ENCODE assay signal across 21 mouse cellular contexts in the genomic region with DNA sequence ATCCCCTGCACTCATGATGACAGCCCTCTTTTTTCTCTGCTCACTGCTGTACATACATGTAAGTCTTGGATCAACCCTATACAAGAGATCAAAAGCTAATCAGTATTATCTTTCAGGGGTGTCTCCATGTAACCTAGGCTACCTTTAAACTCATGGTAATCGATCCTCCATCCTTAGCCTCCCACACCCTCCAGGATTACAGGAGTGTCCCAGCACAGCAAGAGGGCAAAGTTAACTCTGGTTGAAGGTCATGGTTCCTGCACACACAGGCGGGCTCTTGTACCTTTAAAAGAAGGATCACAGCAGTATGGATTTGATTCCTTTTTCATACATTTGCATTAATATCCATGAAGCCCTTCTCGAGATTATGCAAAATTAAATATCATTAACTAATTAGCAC. TPM values are rescaled to one million over a fixed set of nuclear protein-coding genes. Genes with fewer than 3 reads are reported as not detected.
DNase-seq lines count a peak whose midpoint lies in the region; ATAC-seq lines count a peak whose summit lies in the region.
"Had no signal": no experiment of that assay in that cellular context is flagged by ENCODE, and none has a peak within 500 bp of the region (broad histone marks: within the 10 kb centered on the region; RNA-seq: fewer than 3 reads in every experiment).

No protein-coding gene starts in this region.

- ATAC-seq in forebrain, embryonic 14.5 days: 0 out of 2 replicates have a peak, but pooled peaks have one; percentile 20
- ATAC-seq in forebrain, embryonic 13.5 days: no peak
- ATAC-seq in kidney, embryonic 15.5 days (replicated peaks; ENCODE audit: low FRiP score): peak; percentile 63; the same call in 1 of the 2 replicates
- ATAC-seq in liver, embryonic 11.5 days (replicated peaks; ENCODE audit: low FRiP score): 0 out of 2 replicates have a peak, but pooled peaks have one; percentile 26
- ATAC-seq: forebrain, postnatal 0 days; hindbrain, embryonic 16.5 days; Patski had no signal

- no peaks in the 10 kb centered on the region for H3K27me3 ChIP-seq in forebrain, embryonic 14.5 days (replicated peaks; ENCODE audit: control insufficient read depth, insufficient read depth, low read length)
- H3K27me3 ChIP-seq in forebrain, embryonic 13.5 days: no peaks in the 10 kb centered on the region
- H3K27me3 ChIP-seq in kidney, embryonic 15.5 days: no peaks in the 10 kb centered on the region
- H3K27me3 ChIP-seq in liver, embryonic 11.5 days (replicated peaks; ENCODE audit: control insufficient read depth, insufficient read depth, low read length): no peaks in the 10 kb centered on the region
- H3K27me3 ChIP-seq: heart, embryonic 12.5 days; Patski had no signal

- no peaks in the 10 kb centered on the region for H3K9me3 ChIP-seq in forebrain, embryonic 14.5 days (replicated peaks; ENCODE audit: control insufficient read depth, low read length)
- no peaks in the 10 kb centered on the region for H3K9me3 ChIP-seq in forebrain, embryonic 13.5 days (replicated peaks)
- no peaks in the 10 kb centered on the region for H3K9me3 ChIP-seq in kidney, embryonic 15.5 days (replicated peaks)
- H3K9me3 ChIP-seq in liver, embryonic 11.5 days (ENCODE audit: control insufficient read depth, low read length): no peaks in the 10 kb centered on the region
- H3K9me3 ChIP-seq: heart, embryonic 12.5 days; hindbrain, embryonic 10.5 days had no signal

- H3K4me2 ChIP-seq in forebrain, embryonic 14.5 days (ENCODE audit: low read length): no peak overlapping the region
- H3K4me2 ChIP-seq in forebrain, embryonic 13.5 days: no peak overlapping the region
- H3K4me2 ChIP-seq in kidney, embryonic 15.5 days: no peak overlapping the region
- no peak overlapping the region for H3K4me2 ChIP-seq in liver, embryonic 11.5 days
- H3K4me2 ChIP-seq: heart, embryonic 12.5 days had no signal

- no peak overlapping the region for H3K4me3 ChIP-seq in forebrain, embryonic 14.5 days (ENCODE audit: low read depth, low read length)
- H3K4me3 ChIP-seq in forebrain, embryonic 13.5 days: no peak overlapping the region
- H3K4me3 ChIP-seq in kidney, embryonic 15.5 days (replicated peaks): no peak overlapping the region
- no peak overlapping the region for H3K4me3 ChIP-seq in liver, embryonic 11.5 days (ENCODE audit: low read depth, low read length)
- H3K4me3 ChIP-seq: heart, embryonic 12.5 days; hindbrain, embryonic 10.5 days had no signal

- H3K4me1 ChIP-seq in forebrain, embryonic 14.5 days (ENCODE audit: control insufficient read depth, insufficient read depth, low read length): no peaks in the 10 kb centered on the region
- H3K4me1 ChIP-seq in forebrain, embryonic 13.5 days: no peaks in the 10 kb centered on the region
- no peaks in the 10 kb centered on the region for H3K4me1 ChIP-seq in kidney, embryonic 15.5 days
- no peaks in the 10 kb centered on the region for H3K4me1 ChIP-seq in liver, embryonic 11.5 days (replicated peaks; ENCODE audit: control insufficient read depth, insufficient read depth, low read length)
- H3K4me1 ChIP-seq: heart, embryonic 12.5 days; hindbrain, embryonic 10.5 days had no signal

- H3K27ac ChIP-seq in forebrain, embryonic 14.5 days (ENCODE audit: low read depth, low read length): no peak overlapping the region
- H3K27ac ChIP-seq in forebrain, embryonic 13.5 days: no peak overlapping the region
- no peak overlapping the region for H3K27ac ChIP-seq in kidney, embryonic 15.5 days
- H3K27ac ChIP-seq in liver, embryonic 11.5 days (ENCODE audit: low read depth, low read length): no peak overlapping the region
- H3K27ac ChIP-seq: hindbrain, embryonic 10.5 days had no signal

- no peak for DNase-seq in forebrain, embryonic 14.5 days (ENCODE audit: low spot score)
- no peak for DNase-seq in kidney, postnatal 4 days
- DNase-seq in liver, embryonic 11.5 days (ENCODE audit: low spot score): no peak
- no peak for DNase-seq in liver
- DNase-seq in cerebellum, adult 11-12 months: no peak
- DNase-seq: adrenal gland, adult 2 months; adrenal gland, postnatal 25 days; cerebellum, adult 2 months; cerebellum, postnatal 10 days; forebrain, postnatal 0 days; gastrocnemius, postnatal 25 days had no signal

- no peaks in the 10 kb centered on the region for H3K36me3 ChIP-seq in forebrain, embryonic 14.5 days (ENCODE audit: control insufficient read depth, insufficient read depth, low read length)
- no peaks in the 10 kb centered on the region for H3K36me3 ChIP-seq in forebrain, embryonic 13.5 days (ENCODE audit: poor library complexity, severe bottlenecking)
- H3K36me3 ChIP-seq in kidney, embryonic 15.5 days: no peaks in the 10 kb centered on the region
- H3K36me3 ChIP-seq in liver, embryonic 11.5 days (ENCODE audit: control insufficient read depth, insufficient read depth, low read length): no peaks in the 10 kb centered on the region
- H3K36me3 ChIP-seq: heart, embryonic 12.5 days; hindbrain, embryonic 10.5 days had no signal

- 78% methylated on average over 3 of the region's 3 CpGs for WGBS in forebrain, embryonic 14.5 days
- 76% methylated on average over 3 of the region's 3 CpGs for WGBS in forebrain, embryonic 13.5 days
- 51% methylated on average over 3 of the region's 3 CpGs for WGBS in kidney, embryonic 15.5 days
- WGBS in liver, embryonic 11.5 days: 72% methylated on average over 3 of the region's 3 CpGs

- H3K9ac ChIP-seq in forebrain, embryonic 14.5 days (ENCODE audit: low read length): no peak overlapping the region
- no peak overlapping the region for H3K9ac ChIP-seq in forebrain, embryonic 13.5 days
- no peak overlapping the region for H3K9ac ChIP-seq in kidney, embryonic 15.5 days
- no peak overlapping the region for H3K9ac ChIP-seq in liver, embryonic 11.5 days (ENCODE audit: low read depth, low read length)
- H3K9ac ChIP-seq: forebrain, postnatal 0 days; heart, embryonic 12.5 days had no signal

RNA-seq across cellular contexts. Expression of a gene that starts 19.9 kb away (rescaled TPM):
- polyA plus RNA-seq in forebrain, embryonic 14.5 days (2014; fragmentation: Nextera tagmentation; extraction: Ambion mirVana): not detected in 2 replicates
- not detected in 2 replicates for polyA plus RNA-seq in forebrain, embryonic 13.5 days (2015; fragmentation: Nextera tagmentation; extraction: Ambion mirVana)
- polyA plus RNA-seq in kidney, embryonic 15.5 days (2015; fragmentation: Nextera tagmentation; extraction: Ambion mirVana): not detected in 2 replicates
- not detected in 2 replicates for polyA plus RNA-seq in liver, embryonic 11.5 days (2014; fragmentation: Nextera tagmentation; extraction: Ambion mirVana)
- polyA plus RNA-seq: C2C12; cerebellum, adult 2 months; embryonic facial prominence, embryonic 11.5 days; forebrain, embryonic 11.5 days; heart, embryonic 12.5 days; heart, embryonic 16.5 days; hindbrain, embryonic 10.5 days; hindbrain, embryonic 16.5 days; Patski had no signal

RNA-seq across cellular contexts. Expression of a gene that starts 40.5 kb away (rescaled TPM):
- polyA plus RNA-seq in forebrain, embryonic 14.5 days (2014; fragmentation: Nextera tagmentation; extraction: Ambion mirVana): 33.9 and 46.2 TPM in 2 replicates
- 36.2 and 44.1 TPM in 2 replicates for polyA plus RNA-seq in forebrain, embryonic 13.5 days (2015; fragmentation: Nextera tagmentation; extraction: Ambion mirVana)
- 221 and 251 TPM in 2 replicates for polyA plus RNA-seq in kidney, embryonic 15.5 days (2015; fragmentation: Nextera tagmentation; extraction: Ambion mirVana)
- 32.3 and 35.7 TPM in 2 replicates for polyA plus RNA-seq in liver, embryonic 11.5 days (2014; fragmentation: Nextera tagmentation; extraction: Ambion mirVana)
